Mouse (Mus musculus): ENCODE results near the gene Prdx1. TPM values are rescaled to one million over a fixed set of nuclear protein-coding genes. Genes with fewer than 3 reads are reported as not detected.
A peak's percentile ranks its signal among the peaks of the same experiment; 100 is the strongest.
"Not testable (repeated sequence)": the region's sequence is repeated elsewhere in the genome, so short reads cannot be mapped to it uniquely, and the experiment has no call there.

The Prdx1 gene
- 100 to 1,000 TPM; 153 to 155 TPM for total RNA-seq (2021)
- long read RNA-seq, transcript Prdx1-204 (6 exons, 2,294 nt) = major isoform, 180 of 183 reads
- long read RNA-seq, partial matches to known transcripts = 1 of 183 reads
- long read RNA-seq, other reads (novel, unspliced or antisense) = 1 of 183 reads

GRCm38 (mm10) chr4:116685402-116686061 is at the start of gene Prdx1:
Gene Prdx1 (plus strand): TSS chr4:116685544.
- peak; percentile 82 to 88 for DNase-seq (ENCODE audit: low spot score in 2 of 2)

GRCm38 (mm10) chr4:116638821-116639220 is 46.5 kb upstream of the Prdx1 start:
- no peak for DNase-seq (ENCODE audit: low spot score in 2 of 2)

GRCm38 (mm10) chr4:116642071-116642470 is 43.3 kb upstream of the Prdx1 start:
- DNase-seq (ENCODE audit: low spot score in 2 of 2) = no peak

GRCm38 (mm10) chr4:116644326-116644725 is 41.0 kb upstream of the Prdx1 start:
- DNase-seq (ENCODE audit: low spot score in 2 of 2) = peak in 1 of 2 experiments; percentile 25

GRCm38 (mm10) chr4:116645624-116646023 is 39.7 kb upstream of the Prdx1 start:
- no peak for DNase-seq (ENCODE audit: low spot score in 2 of 2)

GRCm38 (mm10) chr4:116649411-116649810 is 35.9 kb upstream of the Prdx1 start:
- no peak for DNase-seq (ENCODE audit: low spot score in 2 of 2)

- DNase-seq (ENCODE audit: low spot score in 2 of 2) = no peak
Observed at GRCm38 (mm10) chr4:116650365-116650764, 35.0 kb upstream of the Prdx1 start.

GRCm38 (mm10) chr4:116650924-116651796 is 34.2 kb upstream of the Prdx1 start, which contains the start of gene Akr1a1:
Gene Akr1a1 (minus strand): TSS chr4:116651680.
- DNase-seq (ENCODE audit: low spot score in 2 of 2) = peak; percentile 92 to 97

- DNase-seq (ENCODE audit: low spot score in 2 of 2) = no peak
Observed at GRCm38 (mm10) chr4:116651797-116652135, 33.6 kb upstream of the Prdx1 start.

GRCm38 (mm10) chr4:116653228-116653627 is 32.1 kb upstream of the Prdx1 start:
- DNase-seq (ENCODE audit: low spot score in 2 of 2) = no peak

- no peak for DNase-seq (ENCODE audit: low spot score in 2 of 2)
Observed at GRCm38 (mm10) chr4:116655100-116655499, 30.2 kb upstream of the Prdx1 start.

- no peak for DNase-seq (ENCODE audit: low spot score in 2 of 2)
Observed at GRCm38 (mm10) chr4:116655658-116656057, 29.7 kb upstream of the Prdx1 start.

GRCm38 (mm10) chr4:116657971-116658370 is 27.4 kb upstream of the Prdx1 start:
- no peak for DNase-seq (ENCODE audit: low spot score in 2 of 2)

- no peak for DNase-seq (ENCODE audit: low spot score in 2 of 2)
Observed at GRCm38 (mm10) chr4:116659474-116659873, 25.9 kb upstream of the Prdx1 start.

GRCm38 (mm10) chr4:116659916-116660315 is 25.4 kb upstream of the Prdx1 start:
- DNase-seq (ENCODE audit: low spot score in 2 of 2) = not testable (repeated sequence)

GRCm38 (mm10) chr4:116660829-116661228 is 24.5 kb upstream of the Prdx1 start:
- no peak for DNase-seq (ENCODE audit: low spot score in 2 of 2)

GRCm38 (mm10) chr4:116661998-116662397 is 23.3 kb upstream of the Prdx1 start:
- no peak for DNase-seq (ENCODE audit: low spot score in 2 of 2)

GRCm38 (mm10) chr4:116666625-116667024 is 18.7 kb upstream of the Prdx1 start:
- no peak for DNase-seq (ENCODE audit: low spot score in 2 of 2)

- DNase-seq (ENCODE audit: low spot score in 2 of 2) = no peak
Observed at GRCm38 (mm10) chr4:116668145-116668544, 17.2 kb upstream of the Prdx1 start.

GRCm38 (mm10) chr4:116669291-116669690 is 16.1 kb upstream of the Prdx1 start:
- DNase-seq (ENCODE audit: low spot score in 2 of 2) = no peak

- no peak for DNase-seq (ENCODE audit: low spot score in 2 of 2)
Observed at GRCm38 (mm10) chr4:116672785-116673184, 12.6 kb upstream of the Prdx1 start.

- not testable (repeated sequence) for DNase-seq (ENCODE audit: low spot score in 2 of 2)
Observed at GRCm38 (mm10) chr4:116674761-116675160, 10.6 kb upstream of the Prdx1 start.

Data from layer of hippocampus, adult 18-20 months (tissue).